Mouse (Mus musculus) lung, adult 2 months (tissue): ENCODE measurements around the gene Kcnb1. TPM values are rescaled to one million over a fixed set of nuclear protein-coding genes. Genes with fewer than 3 reads are reported as not detected.

ENCODE experiments used
- DNase-seq: peaks from one replicate; pipeline ENCODE4 v3.0.0; 2022
- H3K4me1 ChIP-seq: fragments of 200-500 bp; 2 replicates; pipeline ENCODE4 v1.6.1; 2011; ENCODE audit warnings: low read length; ENCODE audit not compliant: control insufficient read depth, insufficient read depth
- H3K4me3 ChIP-seq: fragments of 200-500 bp; replicated peaks from 2 replicates; pipeline ENCODE3; 2011; ENCODE audit warnings: low read depth, mild to moderate bottlenecking, control low read depth, low read length; ENCODE audit errors: extremely low read depth
- CTCF ChIP-seq: fragments of 200-500 bp; IDR thresholded peaks from 2 replicates; pipeline ENCODE4 v1.5.1; 2011; ENCODE audit warnings: mild to moderate bottlenecking, low read length, control low read depth; ENCODE audit not compliant: insufficient read depth
- POLR2A ChIP-seq: fragments of 200-500 bp; IDR thresholded peaks from 2 replicates; pipeline ENCODE4 v1.6.1; 2011; ENCODE audit warnings: low read depth, mild to moderate bottlenecking, control low read depth, low read length, borderline replicate concordance; ENCODE audit errors: extremely low read depth
- WGBS: fragments of 180-500 bp; shearing (Covaris S2); methylation state at CpG from one replicate; pipeline ENCODE4 v1.1.7; 2018; 5-methylcytosine and 5-hydroxymethylcytosine counted together
- polyA plus RNA-seq: library from polyadenylated mRNA; depleted of rRNA; stranded (reverse); fragments of >200 nt; gene quantifications from 2 replicates; pipeline ENCODE4 v1.2.3, GENCODE M21; 2012

Gene Kcnb1
- polyA plus RNA-seq, 1 experiment, result 5.1 TPM

DNA sequence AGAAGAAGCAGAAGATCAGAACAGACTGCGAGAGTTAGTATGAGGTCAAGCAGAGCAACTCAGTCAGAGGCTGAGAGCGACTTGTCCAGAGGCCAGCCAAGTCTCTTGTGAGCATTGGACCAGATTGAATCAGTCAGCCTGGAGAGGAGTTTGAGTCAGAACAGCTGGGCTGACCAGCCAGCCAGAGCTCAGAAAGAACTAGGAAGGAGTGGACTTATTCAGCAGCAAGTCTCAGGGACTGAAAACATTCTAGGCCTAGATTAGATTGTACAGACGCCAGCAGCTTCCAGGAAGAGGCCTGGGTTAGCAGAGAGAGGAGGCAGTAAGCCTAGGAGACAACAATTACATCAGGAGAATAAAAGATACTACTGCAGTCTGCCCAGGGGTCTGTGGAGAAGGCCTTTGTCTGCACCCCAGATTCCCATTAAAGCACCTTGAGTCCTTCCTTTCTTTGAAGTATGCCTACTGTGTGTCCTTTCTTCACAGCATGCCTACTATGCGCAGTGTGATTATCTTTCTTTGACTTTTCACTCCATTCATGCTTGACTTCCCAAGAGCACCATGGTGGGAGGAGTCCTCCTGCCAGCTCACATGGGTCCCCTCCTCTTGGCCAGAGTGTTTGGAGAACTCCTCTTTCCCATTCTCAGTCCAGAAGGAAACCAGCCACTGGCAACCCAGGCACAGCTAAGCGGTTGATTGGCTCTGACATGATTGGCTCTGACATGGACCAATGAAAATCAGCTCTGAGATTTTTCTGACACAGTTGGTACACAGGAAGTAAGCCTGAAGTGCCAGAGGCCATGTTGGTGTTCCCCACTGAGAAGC is 16.7 kb downstream of the Kcnb1 start:
- DNase-seq, result no peak
- 68% methylated on average over 5 of the region's 5 CpGs for WGBS

DNA sequence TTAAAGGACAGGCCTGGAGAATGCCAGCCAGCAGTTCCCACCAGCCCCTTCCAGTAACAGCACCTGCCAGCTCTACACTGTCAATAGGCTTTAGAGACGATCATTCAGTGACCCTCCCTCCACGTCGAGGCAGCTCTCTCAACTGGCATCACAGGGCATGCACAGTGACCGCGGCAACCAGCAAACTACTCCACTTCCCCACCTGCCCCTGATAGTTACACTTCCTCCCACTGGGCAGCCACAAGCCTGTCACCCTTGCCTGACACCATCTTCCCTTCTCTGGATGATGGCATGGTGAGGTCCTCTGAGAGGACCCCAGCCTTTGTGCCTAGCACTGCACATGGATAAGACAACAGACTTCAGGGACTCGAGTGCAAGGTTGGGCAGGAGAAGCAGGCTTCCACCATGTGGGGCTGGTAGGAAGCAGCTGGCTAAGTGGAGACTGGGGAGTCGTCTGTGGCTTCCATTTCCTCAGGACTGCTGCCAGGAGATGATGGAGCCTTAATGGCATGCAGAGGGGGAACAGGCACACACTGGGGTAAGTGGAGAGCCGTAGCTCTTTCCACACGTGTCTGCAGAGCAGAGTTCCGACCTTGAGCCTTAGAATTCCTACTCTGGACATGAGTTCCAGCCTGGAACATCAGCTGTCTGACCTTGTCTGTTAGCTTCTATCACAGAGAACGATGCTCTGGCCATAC is 22.3 kb downstream of the Kcnb1 start:
- H3K4me1 ChIP-seq, result peaks cover 2% of the 10 kb centered on the region; the same call in 1 of the 2 replicates
- WGBS, result 27% methylated on average over 11 of the region's 11 CpGs
- no peak for DNase-seq
- TF ChIP-seq POLR2A (no peak), CTCF (no peak)
- no peak overlapping the region for H3K4me3 ChIP-seq

More for the DNA sequence above, 16.7 kb downstream of the Kcnb1 start:
- Histone ChIP-seq H3K4me1 (0 out of 2 replicates have a peak, but pooled peaks cover 4% of the 10 kb centered on the region), H3K4me3 (no peak overlapping the region)
- TF ChIP-seq POLR2A, result no peak
- TF ChIP-seq CTCF, result no peak

DNA sequence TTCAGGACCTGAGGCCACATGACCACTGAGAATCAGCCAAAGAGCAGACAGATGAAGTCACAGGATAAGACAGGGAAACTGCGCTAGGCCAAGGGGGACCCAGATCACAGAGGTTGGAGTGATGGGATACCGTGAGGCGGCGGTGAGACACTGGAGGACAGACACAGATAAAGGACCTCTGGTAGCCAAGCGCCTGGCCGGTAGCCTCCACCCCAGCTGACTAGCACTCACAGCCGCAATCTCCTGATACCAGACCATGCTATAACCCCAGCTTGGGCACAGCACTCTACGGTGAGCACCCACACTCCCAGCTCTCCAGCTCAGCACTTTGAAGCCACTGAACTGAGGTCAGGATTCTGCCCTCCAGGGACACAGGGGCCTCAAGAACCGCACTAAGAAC is 26.4 kb downstream of the Kcnb1 start:
- 68% methylated on average over 9 of the region's 9 CpGs for WGBS
- Histone ChIP-seq H3K4me3 (no peak overlapping the region), H3K4me1 (peaks cover 2% of the 10 kb centered on the region; the same call in 1 of the 2 replicates)
- DNase-seq, result no peak
- no peak for TF ChIP-seq CTCF

DNA sequence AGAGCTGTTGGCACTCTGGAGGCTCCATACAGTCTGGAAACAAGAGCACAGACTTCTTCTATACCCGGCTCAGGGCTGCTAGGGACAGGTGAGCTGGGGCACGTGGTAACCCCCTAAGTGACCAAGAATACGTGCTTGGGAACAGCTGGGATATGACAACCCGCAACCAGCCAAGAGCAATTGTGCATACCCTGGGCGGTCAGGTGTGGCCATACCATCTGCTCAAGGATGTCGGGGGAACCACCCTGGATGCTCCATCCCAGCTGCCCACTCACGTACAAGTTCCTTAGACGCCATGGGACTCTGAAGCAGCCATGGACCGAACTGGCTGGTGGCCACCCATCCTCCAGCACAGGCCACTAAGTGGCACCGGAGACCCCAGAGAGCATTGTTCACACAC is 26.8 kb downstream of the Kcnb1 start:
- TF ChIP-seq POLR2A (no peak), CTCF (no peak)
- Histone ChIP-seq H3K4me1 (peaks cover 2% of the 10 kb centered on the region; the same call in 1 of the 2 replicates), H3K4me3 (no peak overlapping the region)
- no peak for DNase-seq
- 93% methylated on average over 10 of the region's 10 CpGs for WGBS

DNA sequence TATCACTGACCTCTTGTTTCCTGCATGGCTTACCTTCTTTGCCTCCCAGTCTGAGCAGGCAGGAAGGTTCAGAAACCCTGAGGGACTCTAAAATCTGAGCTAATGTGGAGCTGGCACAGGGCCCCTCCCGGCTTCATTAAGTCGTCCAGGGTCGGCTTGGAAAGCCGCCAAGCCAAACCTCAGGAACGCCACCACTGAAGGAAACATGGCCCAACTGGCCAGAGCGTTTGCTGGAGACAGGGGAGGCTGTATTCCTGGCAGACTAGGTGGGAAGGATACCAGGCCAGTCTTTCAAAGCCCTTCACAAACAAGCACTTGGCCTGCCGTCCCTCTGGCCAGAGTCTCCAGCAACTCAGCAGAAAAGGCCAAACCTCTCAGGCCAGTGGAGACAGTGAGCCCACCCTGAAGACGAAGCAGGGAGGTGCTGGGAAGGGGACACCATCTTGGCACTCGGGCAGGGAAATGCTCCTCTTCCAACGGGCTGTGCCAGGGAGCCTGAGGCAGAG is 27.4 kb downstream of the Kcnb1 start:
- Histone ChIP-seq H3K4me1 (peaks cover 2% of the 10 kb centered on the region; the same call in 1 of the 2 replicates), H3K4me3 (no peak overlapping the region)
- no peak for DNase-seq
- TF ChIP-seq POLR2A (no peak), CTCF (no peak)
- 36% methylated on average over 10 of the region's 10 CpGs for WGBS

DNA sequence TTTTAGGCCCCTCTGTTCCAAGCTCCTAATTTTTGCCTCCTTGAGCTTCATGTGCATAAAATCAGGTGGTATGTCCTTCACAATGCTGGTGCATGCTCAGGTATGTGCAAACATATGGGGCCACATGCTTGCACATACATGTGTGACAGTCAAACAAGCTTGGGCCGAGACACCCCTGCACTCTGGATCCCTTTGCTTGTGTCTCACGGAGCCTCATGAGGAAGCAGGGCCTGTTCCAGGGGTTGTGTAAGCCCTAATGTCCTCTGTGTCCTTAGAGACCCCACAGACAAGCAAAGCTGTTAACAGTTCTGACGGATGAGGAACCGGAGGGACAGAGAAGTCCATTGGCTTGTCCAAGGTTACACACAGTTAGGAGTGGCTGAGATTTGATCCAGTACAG is 30.2 kb downstream of the Kcnb1 start:
- TF ChIP-seq CTCF (no peak), POLR2A (no peak)
- WGBS, result 80% methylated on average over 4 of the region's 4 CpGs

DNA sequence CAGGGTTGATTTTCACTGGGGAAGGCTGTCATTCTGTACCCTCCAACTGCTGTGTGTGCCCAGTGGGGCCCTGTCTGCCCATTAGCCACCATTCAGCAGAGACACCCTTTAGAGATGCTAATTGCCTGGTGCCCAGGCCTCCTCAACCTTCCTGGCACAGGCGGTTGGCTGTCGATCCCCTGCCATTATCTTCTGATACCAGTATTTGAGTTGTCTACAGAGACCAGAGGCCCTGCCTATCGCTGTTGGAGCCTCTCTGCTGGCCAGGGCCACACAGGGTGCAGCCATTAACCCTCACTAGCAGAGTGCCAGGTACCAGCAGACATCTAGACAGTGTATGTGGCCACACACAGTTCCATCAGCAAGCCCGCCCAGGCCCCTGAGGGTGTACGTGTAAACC is 31.2 kb downstream of the Kcnb1 start:
- TF ChIP-seq CTCF (no peak), POLR2A (no peak)
- 0 out of 2 replicates have a peak, but pooled peaks cover 2% of the 10 kb centered on the region for H3K4me1 ChIP-seq
- WGBS, result 80% methylated on average over 5 of the region's 5 CpGs
- H3K4me3 ChIP-seq, result no peak overlapping the region
- no peak for DNase-seq

More for the DNA sequence above, 30.2 kb downstream of the Kcnb1 start:
- H3K4me3 ChIP-seq, result no peak overlapping the region
- H3K4me1 ChIP-seq, result 0 out of 2 replicates have a peak, but pooled peaks cover 2% of the 10 kb centered on the region
- no peak for DNase-seq

DNA sequence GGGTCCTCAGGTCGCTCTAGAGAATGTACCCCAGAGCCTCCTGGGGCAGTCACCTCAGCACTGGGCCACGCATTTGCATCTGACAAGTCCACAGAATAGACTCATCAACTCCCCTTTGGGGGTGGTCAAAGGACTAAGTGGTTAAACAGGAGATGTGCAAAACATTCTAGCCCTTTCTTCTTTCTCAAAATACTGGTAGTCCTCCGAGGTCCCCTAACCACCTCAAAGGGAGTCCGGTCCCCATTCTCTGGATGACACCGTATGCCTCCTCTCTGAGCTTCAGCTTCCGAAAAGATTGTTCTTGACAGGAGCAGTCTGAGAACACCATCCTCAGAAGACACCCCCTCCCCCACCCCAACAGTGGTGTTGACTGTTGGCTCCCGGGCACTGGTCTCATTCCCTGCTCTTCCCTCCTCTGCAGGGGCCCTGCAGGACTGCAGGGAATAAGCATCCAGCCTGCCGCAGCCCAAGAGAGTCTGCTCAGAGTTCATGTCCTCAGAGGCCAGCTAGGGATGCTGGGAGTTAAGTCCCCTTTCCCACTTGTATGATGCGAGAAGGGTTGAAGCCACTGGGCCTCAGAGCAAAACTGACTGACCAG is 33.7 kb downstream of the Kcnb1 start:
- WGBS, result 52% methylated on average over 9 of the region's 9 CpGs
- H3K4me3 ChIP-seq, result no peak overlapping the region
- H3K4me1 ChIP-seq, result no peaks in the 10 kb centered on the region
- no peak for DNase-seq
- TF ChIP-seq POLR2A (no peak), CTCF (no peak)

DNA sequence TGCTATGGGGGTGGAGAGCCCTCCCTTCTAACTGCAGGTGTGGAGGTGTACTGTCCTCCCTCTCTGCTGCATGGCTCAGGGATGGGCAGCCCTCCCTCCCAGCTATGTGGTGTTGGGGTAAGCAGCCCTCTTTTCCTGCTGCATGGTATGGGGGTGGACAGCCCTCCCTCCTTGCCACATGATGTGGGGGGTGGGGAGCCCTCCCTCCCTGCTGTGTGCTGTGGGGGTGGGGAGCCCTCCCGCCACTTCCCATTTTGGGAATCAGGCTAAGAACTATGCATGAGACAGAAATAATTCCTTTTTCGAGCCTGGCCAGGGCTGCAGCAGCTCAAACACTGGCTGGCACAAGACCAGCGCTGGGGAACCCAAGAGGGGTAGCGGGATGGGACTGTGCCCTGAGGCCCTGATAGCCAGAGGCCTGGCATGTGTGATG is 34.4 kb downstream of the Kcnb1 start:
- TF ChIP-seq CTCF (no peak), POLR2A (no peak)
- Histone ChIP-seq H3K4me1 (no peaks in the 10 kb centered on the region), H3K4me3 (no peak overlapping the region)
- 46% methylated on average over 4 of the region's 4 CpGs for WGBS
- DNase-seq, result no peak
